Mouse (Mus musculus): ENCODE measurements around the gene Pilra.

Gene Pilra

DNA sequence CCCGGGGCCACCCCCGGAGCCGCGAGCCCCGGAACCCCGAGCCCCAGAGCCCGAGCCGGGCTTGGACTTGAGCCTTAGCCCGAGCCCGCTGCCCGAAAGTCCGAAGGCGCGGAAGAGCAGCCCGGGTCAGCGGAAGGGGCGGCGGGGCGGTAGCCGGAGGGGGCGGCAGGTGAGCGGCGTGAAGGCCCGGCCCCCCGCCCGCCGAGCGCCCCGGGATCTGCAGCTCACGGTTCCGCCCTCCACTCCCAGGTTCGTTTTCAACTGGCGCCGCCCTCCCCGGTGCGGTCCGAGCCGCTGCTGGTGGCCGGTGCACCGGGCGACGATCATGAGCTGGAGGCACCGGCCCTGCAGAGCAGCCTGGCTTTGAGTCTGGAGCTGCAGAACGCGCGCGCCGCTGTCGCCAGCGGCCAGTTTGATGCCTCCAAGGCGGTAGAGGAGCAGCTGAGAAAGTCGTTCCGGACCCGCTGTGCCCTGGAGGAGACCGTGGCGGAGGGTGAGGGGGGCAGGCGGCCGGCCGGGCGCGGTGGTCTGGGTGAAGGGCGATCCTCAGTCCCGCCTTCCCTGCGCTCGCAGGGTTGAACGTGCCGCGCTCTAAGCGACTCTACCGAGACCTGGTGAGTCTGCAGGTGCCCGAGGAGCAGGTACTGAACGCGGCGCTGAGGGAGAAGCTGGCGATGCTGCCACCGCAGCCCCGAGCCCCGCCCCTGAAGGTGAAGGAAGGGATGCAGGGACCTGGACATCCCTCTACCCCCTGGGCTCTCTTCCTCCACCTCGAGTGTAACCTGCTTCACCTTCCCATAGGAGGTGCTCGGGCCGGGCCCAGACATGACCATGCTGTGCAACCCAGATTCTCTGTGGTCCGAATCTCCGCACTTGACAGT lies 56.8 kb downstream of the Pilra start:
- DNase-seq (ENCODE audit: low spot score): peak; percentile 36

DNA sequence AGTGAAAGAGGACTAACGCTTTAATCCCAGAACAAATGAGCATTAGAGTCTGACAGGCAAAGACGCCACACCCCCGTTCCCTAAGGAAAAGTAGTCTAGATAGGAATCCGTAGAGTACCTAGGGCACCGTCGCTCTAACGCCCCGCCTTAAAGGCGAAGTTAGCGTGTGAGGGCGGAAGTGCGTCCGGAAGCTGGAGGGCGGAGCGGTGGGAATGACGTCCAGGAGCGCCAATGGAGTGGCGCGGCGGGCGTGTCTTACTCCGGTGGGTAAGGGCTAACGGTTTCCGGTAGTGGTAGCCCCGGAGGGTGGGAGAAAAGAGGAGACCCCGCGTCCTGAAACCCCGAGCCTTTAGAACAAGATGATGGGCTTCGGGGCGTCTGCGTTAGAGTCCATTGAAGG lies 57.4 kb downstream of the Pilra start, which contains the start of gene Ppp1r35:
TSS of gene Ppp1r35 (plus strand) at position 215 of the 400 bp plus-strand sequence.
- peak; percentile 99 for DNase-seq (ENCODE audit: low spot score)

- DNase-seq (ENCODE audit: low spot score): no peak
Measured at GRCm38 (mm10) chr5:137777267-137777845, 58.7 kb downstream of the Pilra start.

DNA sequence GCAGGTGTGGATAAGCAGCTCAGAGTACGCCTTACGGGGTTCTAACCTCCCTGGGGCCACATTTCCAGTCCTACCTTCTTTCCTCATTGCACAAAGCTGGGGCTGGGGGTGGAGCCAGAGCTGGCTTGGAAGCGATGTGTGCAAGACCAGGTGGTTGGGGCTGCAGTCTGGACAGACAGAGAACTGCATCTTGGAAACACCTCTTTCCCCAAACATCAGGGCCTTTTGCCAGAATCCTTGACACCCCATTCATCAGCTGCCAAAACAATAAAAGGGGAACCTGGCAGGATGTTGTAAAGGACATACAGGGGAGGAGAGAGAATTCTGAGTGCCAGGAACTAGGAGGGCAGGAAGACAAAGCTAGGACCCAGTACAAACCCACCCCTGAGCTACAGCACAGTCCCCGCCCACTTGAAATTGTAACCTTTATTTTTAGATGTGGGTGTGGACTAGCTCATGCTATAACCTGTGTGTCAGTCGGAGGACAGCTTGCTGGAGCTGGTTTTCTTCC lies 59.6 kb downstream of the Pilra start:
- no peak for DNase-seq (ENCODE audit: low spot score)

DNA sequence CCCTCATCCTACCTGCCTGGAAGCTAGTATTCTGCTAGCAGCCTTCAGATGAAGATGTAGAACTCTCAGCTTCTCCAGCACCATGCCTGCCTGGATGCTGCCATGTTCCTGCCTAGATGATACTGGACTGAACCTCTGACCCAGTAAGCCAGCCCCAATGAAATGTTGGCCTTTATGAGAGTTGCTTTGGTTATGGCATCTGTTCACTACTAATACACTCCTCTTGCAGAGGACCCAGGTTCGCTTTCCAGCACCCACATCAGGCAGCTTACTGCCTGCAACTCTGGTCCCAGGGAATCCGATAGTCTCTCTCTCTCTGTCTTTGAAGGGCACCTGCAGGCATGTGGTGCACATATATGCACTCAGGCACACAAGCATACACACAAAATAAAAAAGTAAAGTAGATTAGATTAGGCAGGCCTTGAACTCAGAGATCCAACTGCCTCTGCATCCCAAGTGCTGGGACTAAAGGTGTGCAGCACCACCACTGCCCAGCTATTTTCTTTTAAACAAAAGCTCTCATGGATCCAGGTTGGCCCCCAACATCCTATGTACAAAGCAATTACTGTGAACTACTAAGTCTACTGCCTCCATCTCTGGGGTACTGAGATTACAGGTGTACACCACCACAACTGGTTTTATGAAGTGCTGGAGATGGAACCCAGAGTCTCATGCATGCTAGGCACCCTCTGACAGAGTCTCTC lies 60.3 kb downstream of the Pilra start:
- DNase-seq (ENCODE audit: low spot score): no peak

DNA sequence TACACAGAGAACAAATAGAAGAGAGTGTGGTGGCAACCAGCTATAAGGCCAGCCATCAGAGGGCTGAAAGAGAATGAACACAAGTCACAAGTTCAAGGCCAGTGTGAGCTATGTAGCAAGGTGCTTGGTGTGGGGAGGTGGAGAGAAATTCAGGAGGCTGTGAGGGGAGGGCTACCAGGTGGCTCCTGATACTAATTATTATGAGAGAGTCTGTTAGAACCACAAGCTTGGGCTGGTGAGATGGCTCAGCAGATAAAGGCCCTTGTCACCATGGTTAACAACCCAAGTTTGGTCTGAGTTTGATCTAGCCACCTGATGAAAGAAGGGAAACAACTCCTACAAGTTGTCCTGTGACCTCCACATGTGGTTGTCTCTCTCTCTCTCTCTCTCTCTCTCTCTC lies 63.3 kb downstream of the Pilra start:
- no peak for DNase-seq (ENCODE audit: low spot score)

All from embryo, embryonic 10.5 days (tissue).